Mouse (Mus musculus) mouse embryonic stem cell (cell line): ENCODE data around the gene Celf6.

Source experiments
- in situ Hi-C, 2 experiments: fragments of 300-500 bp; cut with MboI; formaldehyde crosslinking; loops; 1 replicate in 1 of 2; 3 replicates in 1 of 2; pipeline ENCODE4 v1.14.3; 2019 to 2020; ENCODE audit warnings: low sequenced_read_pairs in 2 of 2, low pct_unique_long_range_greater_than_20kb in 1 of 2, mixed read lengths in 1 of 2; ENCODE audit not compliant: unreplicated experiment in 1 of 2

Celf6 gene

GRCm38 (mm10) chr9:59654450-59654983 lies 76.8 kb downstream of the Celf6 start:
- in situ Hi-C loops, result no loop called here

GRCm38 (mm10) chr9:59655958-59656634 lies 78.4 kb downstream of the Celf6 start, which contains the start of gene Pkm:
Pkm (plus strand) TSS chr9:59656368.
- in situ Hi-C loops, result no loop called here
